Mouse (Mus musculus) lung, postnatal 0 days (tissue): ENCODE results near the gene Gm8005. TPM values are rescaled to one million over a fixed set of nuclear protein-coding genes. Genes with fewer than 3 reads are reported as not detected.
"Not testable (repeated sequence)": the region's sequence is repeated elsewhere in the genome, so short reads cannot be mapped to it uniquely, and the experiment has no call there.

Experiments used
- ATAC-seq: fragments of 200-750 bp; cut with Nextera tagmentation; 2 replicates; pipeline ENCODE4 v1.8.0; 2017; ENCODE audit warnings: moderate library complexity
- DNase-seq: peaks from one replicate; pipeline ENCODE4 v3.0.0-alpha.2; 2016; ENCODE audit warnings: low spot score
- H3K27ac ChIP-seq: fragments of 300-500 bp; sonication (generic); 2 replicates; pipeline ENCODE4 v1.5.1; 2014; ENCODE audit warnings: antibody characterized with exemption, mild to moderate bottlenecking, low read length, mixed read lengths
- H3K27me3 ChIP-seq: fragments of 300-500 bp; sonication (generic); replicated peaks from 2 replicates; pipeline ENCODE4 v1.6.1; 2014; ENCODE audit warnings: low read length, mixed read lengths; ENCODE audit not compliant: insufficient read depth
- H3K36me3 ChIP-seq: fragments of 300-500 bp; sonication (generic); 2 replicates; pipeline ENCODE4 v1.6.1; 2014; ENCODE audit warnings: low read length, mixed read lengths; ENCODE audit not compliant: insufficient read depth
- H3K4me1 ChIP-seq: fragments of 300-500 bp; sonication (generic); 2 replicates; pipeline ENCODE4 v1.6.1; 2014; ENCODE audit warnings: antibody characterized with exemption, low read depth, low read length, mixed read lengths; ENCODE audit not compliant: insufficient read depth
- H3K4me2 ChIP-seq: fragments of 300-500 bp; sonication (generic); replicated peaks from 2 replicates; pipeline ENCODE4 v1.6.1; 2014; ENCODE audit warnings: low read depth, mild to moderate bottlenecking, low read length, moderate library complexity, mixed read lengths
- H3K4me3 ChIP-seq: fragments of 300-500 bp; sonication (generic); 2 replicates; pipeline ENCODE4 v1.5.1; 2014; ENCODE audit warnings: low read depth, low read length
- H3K9ac ChIP-seq: fragments of 300-500 bp; sonication (generic); replicated peaks from 2 replicates; pipeline ENCODE4 v1.6.1; 2014; ENCODE audit warnings: low read depth, mild to moderate bottlenecking
- H3K9me3 ChIP-seq: fragments of 300-500 bp; sonication (generic); 2 replicates; pipeline ENCODE4 v1.6.1; 2016; ENCODE audit warnings: low read length, mixed read lengths
- WGBS: fragments of 180-500 bp; shearing (Covaris S2); extraction: QIAGEN DNeasy Blood & Tissue Kit; methylation state at CpG from one replicate; pipeline ENCODE4 v1.1.7; 2014; 5-methylcytosine and 5-hydroxymethylcytosine counted together
- polyA plus RNA-seq: library from polyadenylated mRNA; unstranded; fragments of >200 nt; fragmentation: Nextera tagmentation; extraction: Ambion mirVana; gene quantifications from 2 replicates; pipeline ENCODE4 v1.2.1, GENCODE M21; 2015

The Gm8005 gene
- not detected in 2 replicates for polyA plus RNA-seq

GRCm38 (mm10) chr14:42439573-42439972 is at the start of gene Gm8005:
TSS of gene Gm8005 (minus strand) at chr14:42439673.
- WGBS, result 88% methylated on average over 2 of the region's 4 CpGs
- not testable (repeated sequence) for H3K4me1 ChIP-seq, H3K4me2 ChIP-seq, H3K27me3 ChIP-seq, H3K27ac ChIP-seq, H3K9me3 ChIP-seq, H3K9ac ChIP-seq, H3K36me3 ChIP-seq, DNase-seq, H3K4me3 ChIP-seq, ATAC-seq

GRCm38 (mm10) chr14:42463581-42463980 is 24.1 kb upstream of the Gm8005 start, which contains the start of gene Gm8011:
TSS of gene Gm8011 (plus strand) at chr14:42463881.
- 55% methylated on average over 2 of the region's 2 CpGs for WGBS
- not testable (repeated sequence) for ATAC-seq, H3K4me1 ChIP-seq, H3K4me2 ChIP-seq, H3K9ac ChIP-seq, H3K9me3 ChIP-seq, H3K36me3 ChIP-seq, H3K27ac ChIP-seq, H3K4me3 ChIP-seq, H3K27me3 ChIP-seq, DNase-seq

Other genes with a start within 250 kb of the Gm8005 start
- gene Gm3573, start 248.9 kb downstream of the Gm8005 start, polyA plus RNA-seq, result not detected in 2 replicates
- gene Gm17026, start 179.6 kb downstream of the Gm8005 start, polyA plus RNA-seq, result not detected in 2 replicates
- gene Gm9611, start 142.3 kb downstream of the Gm8005 start, polyA plus RNA-seq, result not detected in 2 replicates
- gene Gm7995, start 129.5 kb downstream of the Gm8005 start, polyA plus RNA-seq, result not detected in 2 replicates
- not detected in 2 replicates for gene Gm8011, start 24.2 kb upstream of the Gm8005 start, polyA plus RNA-seq
- not detected in 2 replicates for gene Gm8020, start 62.7 kb upstream of the Gm8005 start, polyA plus RNA-seq
- gene Gm8024, start 84.6 kb upstream of the Gm8005 start, polyA plus RNA-seq, result not detected in 2 replicates
- gene Gm17124, start 160.2 kb upstream of the Gm8005 start, polyA plus RNA-seq, result not detected in 2 replicates
- gene Gm3633, start 202.2 kb upstream of the Gm8005 start, polyA plus RNA-seq, result not detected in 2 replicates
- gene Gm10378, start 216.3 kb upstream of the Gm8005 start, polyA plus RNA-seq, result not detected in 2 replicates